Mouse (Mus musculus) limb, embryonic 13.5 days (tissue): Measurements from ENCODE around the gene Pth2. TPM values are rescaled to one million over a fixed set of nuclear protein-coding genes. Genes with fewer than 3 reads are reported as not detected.

Experiments used
- ATAC-seq: fragments of 200-750 bp; cut with Nextera tagmentation; 2 replicates; pipeline ENCODE4 v1.8.0; 2017; ENCODE audit warnings: low read depth, moderate number of reproducible peaks, moderate TSS enrichment; ENCODE audit not compliant: low FRiP score
- H3K27ac ChIP-seq: fragments of 300-500 bp; sonication (generic); 2 replicates; pipeline ENCODE4 v1.5.1; 2015; ENCODE audit warnings: inconsistent platforms, mild to moderate bottlenecking, moderate library complexity
- H3K27me3 ChIP-seq: fragments of 300-500 bp; sonication (generic); 2 replicates; pipeline ENCODE4 v1.6.1; 2015; ENCODE audit warnings: mild to moderate bottlenecking, inconsistent platforms
- H3K36me3 ChIP-seq: fragments of 300-500 bp; sonication (generic); 2 replicates; pipeline ENCODE4 v1.6.1; 2015; ENCODE audit warnings: inconsistent platforms, mild to moderate bottlenecking, moderate library complexity
- H3K4me1 ChIP-seq: fragments of 300-500 bp; sonication (generic); 2 replicates; pipeline ENCODE4 v1.6.1; 2015; ENCODE audit warnings: inconsistent platforms
- H3K4me2 ChIP-seq: fragments of 300-500 bp; sonication (generic); replicated peaks from 2 replicates; pipeline ENCODE4 v1.6.1; 2015; ENCODE audit warnings: inconsistent platforms, mild to moderate bottlenecking, moderate library complexity
- H3K4me3 ChIP-seq: fragments of 300-500 bp; sonication (generic); 2 replicates; pipeline ENCODE4 v1.5.1; 2015; ENCODE audit warnings: moderate library complexity, mild to moderate bottlenecking, inconsistent platforms
- H3K9ac ChIP-seq: fragments of 300-500 bp; sonication (generic); 2 replicates; pipeline ENCODE4 v1.6.1; 2015; ENCODE audit warnings: mild to moderate bottlenecking, inconsistent platforms
- H3K9me3 ChIP-seq: fragments of 300-500 bp; sonication (generic); 2 replicates; pipeline ENCODE4 v1.6.1; 2016; ENCODE audit warnings: inconsistent platforms
- WGBS: fragments of 180-500 bp; shearing (Covaris S2); methylation state at CpG from one replicate; pipeline ENCODE4 v1.1.7; 2015; 5-methylcytosine and 5-hydroxymethylcytosine counted together
- polyA plus RNA-seq: library from polyadenylated mRNA; unstranded; fragments of >200 nt; fragmentation: Nextera tagmentation; extraction: Ambion mirVana; gene quantifications from 2 replicates; pipeline ENCODE4 v1.2.1, GENCODE M21; 2015

The Pth2 gene
- polyA plus RNA-seq, 1 experiment from 2014 or later: not detected

- 5% methylated on average over 17 of the region's 17 CpGs for WGBS
- no peaks in the 10 kb centered on the region for H3K36me3 ChIP-seq
- H3K27me3 ChIP-seq: peaks cover 47% of the 10 kb centered on the region
- no peak within 1 kb of the TSS for H3K27ac ChIP-seq
- H3K4me3 ChIP-seq: peak within 1 kb of the TSS; percentile 16
- H3K4me2 ChIP-seq: peak within 1 kb of the TSS; percentile 36
- no peak within 1 kb of the TSS for H3K9ac ChIP-seq
- 0 out of 2 replicates have a peak, but pooled peaks cover 6% of the 10 kb centered on the region for H3K9me3 ChIP-seq
- ATAC-seq: no peak
- H3K4me1 ChIP-seq: peaks cover 12% of the 10 kb centered on the region
These were observed 31.1 kb downstream of the Pth2 start, which contains the start of gene Dkkl1 for GRCm38 (mm10) chr7:45211851-45212251. Dkkl1 (minus strand) TSS chr7:45212147.

- Histone ChIP-seq H3K27me3 (peaks cover 47% of the 10 kb centered on the region), H3K4me1 (peaks cover 17% of the 10 kb centered on the region), H3K4me3 (no peak overlapping the region), H3K9ac (no peak overlapping the region), H3K27ac (no peak overlapping the region), H3K9me3 (0 out of 2 replicates have a peak, but pooled peaks cover 6% of the 10 kb centered on the region), H3K36me3 (peaks cover 4% of the 10 kb centered on the region), H3K4me2 (peak overlapping the region; percentile 36; the same call in 1 of the 2 replicates)
- no peak for ATAC-seq
- 74% methylated on average over 7 of the region's 7 CpGs for WGBS
These were observed 31.6 kb downstream of the Pth2 start for GRCm38 (mm10) chr7:45212356-45212755.

- ATAC-seq: no peak
- Histone ChIP-seq H3K9ac (no peak overlapping the region), H3K4me1 (peaks cover 31% of the 10 kb centered on the region), H3K4me3 (no peak overlapping the region), H3K9me3 (no peaks in the 10 kb centered on the region), H3K27me3 (peaks cover 45% of the 10 kb centered on the region), H3K4me2 (no peak overlapping the region), H3K27ac (no peak overlapping the region), H3K36me3 (peaks cover 18% of the 10 kb centered on the region)
- WGBS: 54% methylated on average over 5 of the region's 5 CpGs
These were observed 32.9 kb downstream of the Pth2 start for GRCm38 (mm10) chr7:45213708-45214107.

- Histone ChIP-seq H3K36me3 (peaks cover 39% of the 10 kb centered on the region), H3K27me3 (peaks cover 26% of the 10 kb centered on the region), H3K9me3 (no peaks in the 10 kb centered on the region), H3K27ac (peak within 1 kb of the TSS; percentile 99), H3K4me2 (peak within 1 kb of the TSS; percentile 96), H3K4me1 (peaks cover 45% of the 10 kb centered on the region), H3K4me3 (peak within 1 kb of the TSS; percentile 88), H3K9ac (peak within 1 kb of the TSS; percentile 99)
- peak; percentile 51 for ATAC-seq
- under 1% methylated on average over 55 of the region's 55 CpGs for WGBS
These were observed 35.1 kb downstream of the Pth2 start, which contains the start of gene Tead2 for GRCm38 (mm10) chr7:45215673-45216441. Tead2 (plus strand) TSS chr7:45215753.

GRCm38 (mm10) chr7:45216442-45217183, 35.8 kb downstream of the Pth2 start:
- Histone ChIP-seq H3K9ac (peak overlapping the region; percentile 99), H3K27ac (peak overlapping the region; percentile 99), H3K4me1 (peaks cover 43% of the 10 kb centered on the region), H3K4me3 (peak overlapping the region; percentile 88), H3K27me3 (peaks cover 19% of the 10 kb centered on the region), H3K4me2 (peak overlapping the region; percentile 96), H3K9me3 (no peaks in the 10 kb centered on the region), H3K36me3 (peaks cover 47% of the 10 kb centered on the region)
- ATAC-seq: peak; percentile 86
- 2% methylated on average over 13 of the region's 13 CpGs for WGBS

- H3K27ac ChIP-seq: no peak overlapping the region
- 86% methylated on average over 2 of the region's 2 CpGs for WGBS
- no peak overlapping the region for H3K4me2 ChIP-seq
- peaks cover 33% of the 10 kb centered on the region for H3K4me1 ChIP-seq
- H3K9ac ChIP-seq: no peak overlapping the region
- no peaks in the 10 kb centered on the region for H3K27me3 ChIP-seq
- ATAC-seq: no peak
- peaks cover 97% of the 10 kb centered on the region for H3K36me3 ChIP-seq
- no peaks in the 10 kb centered on the region for H3K9me3 ChIP-seq
- H3K4me3 ChIP-seq: no peak overlapping the region
These were observed 40.9 kb downstream of the Pth2 start for GRCm38 (mm10) chr7:45221680-45222079.

- Histone ChIP-seq H3K4me3 (no peak overlapping the region), H3K36me3 (peaks cover 99% of the 10 kb centered on the region)
- no peak for ATAC-seq
These were observed 44.0 kb downstream of the Pth2 start for GRCm38 (mm10) chr7:45224826-45225225.

GRCm38 (mm10) chr7:45226421-45226820, 45.6 kb downstream of the Pth2 start:
- Histone ChIP-seq H3K9me3 (no peaks in the 10 kb centered on the region), H3K27ac (no peak overlapping the region), H3K27me3 (no peaks in the 10 kb centered on the region), H3K4me2 (no peak overlapping the region), H3K4me3 (no peak overlapping the region), H3K36me3 (peaks cover 91% of the 10 kb centered on the region), H3K9ac (no peak overlapping the region), H3K4me1 (no peaks in the 10 kb centered on the region)
- 91% methylated on average over 5 of the region's 5 CpGs for WGBS
- ATAC-seq: no peak

More at GRCm38 (mm10) chr7:45224826-45225225, 44.0 kb downstream of the Pth2 start:
- H3K27ac ChIP-seq: no peak overlapping the region
- WGBS: 94% methylated on average over 7 of the region's 7 CpGs
- peaks cover 6% of the 10 kb centered on the region for H3K4me1 ChIP-seq
- no peaks in the 10 kb centered on the region for H3K9me3 ChIP-seq
- no peak overlapping the region for H3K4me2 ChIP-seq
- no peak overlapping the region for H3K9ac ChIP-seq
- no peaks in the 10 kb centered on the region for H3K27me3 ChIP-seq

- no peak overlapping the region for H3K4me2 ChIP-seq
- H3K4me3 ChIP-seq: no peak overlapping the region
- H3K27ac ChIP-seq: no peak overlapping the region
- WGBS: 95% methylated on average over 18 of the region's 18 CpGs
- peaks cover 11% of the 10 kb centered on the region for H3K4me1 ChIP-seq
- no peaks in the 10 kb centered on the region for H3K9me3 ChIP-seq
- H3K27me3 ChIP-seq: no peaks in the 10 kb centered on the region
- no peak for ATAC-seq
- H3K36me3 ChIP-seq: peaks cover 91% of the 10 kb centered on the region
- H3K9ac ChIP-seq: no peak overlapping the region
These were observed 47.8 kb downstream of the Pth2 start for GRCm38 (mm10) chr7:45228548-45228947.

GRCm38 (mm10) chr7:45229046-45229445, 48.3 kb downstream of the Pth2 start:
- Histone ChIP-seq H3K36me3 (peaks cover 91% of the 10 kb centered on the region), H3K4me2 (no peak overlapping the region), H3K4me1 (peaks cover 16% of the 10 kb centered on the region), H3K27me3 (no peaks in the 10 kb centered on the region), H3K4me3 (no peak overlapping the region), H3K9me3 (no peaks in the 10 kb centered on the region), H3K9ac (no peak overlapping the region), H3K27ac (no peak overlapping the region)
- 94% methylated on average over 8 of the region's 8 CpGs for WGBS
- ATAC-seq: no peak

- H3K4me2 ChIP-seq: no peak overlapping the region
- H3K9ac ChIP-seq: no peak overlapping the region
- H3K27ac ChIP-seq: no peak overlapping the region
- H3K4me1 ChIP-seq: peaks cover 22% of the 10 kb centered on the region
- H3K4me3 ChIP-seq: no peak overlapping the region
- peaks cover 89% of the 10 kb centered on the region for H3K36me3 ChIP-seq
- no peak for ATAC-seq
- no peaks in the 10 kb centered on the region for H3K9me3 ChIP-seq
- no peaks in the 10 kb centered on the region for H3K27me3 ChIP-seq
- 90% methylated on average over 7 of the region's 7 CpGs for WGBS
These were observed 48.8 kb downstream of the Pth2 start for GRCm38 (mm10) chr7:45229459-45230203.
